Mouse (Mus musculus): ENCODE measurements around the gene Map3k4. TPM values are rescaled to one million over a fixed set of nuclear protein-coding genes. Genes with fewer than 3 reads are reported as not detected.

Gene Map3k4
- polyA plus RNA-seq, 1 experiment, result 14.4 TPM

DNA sequence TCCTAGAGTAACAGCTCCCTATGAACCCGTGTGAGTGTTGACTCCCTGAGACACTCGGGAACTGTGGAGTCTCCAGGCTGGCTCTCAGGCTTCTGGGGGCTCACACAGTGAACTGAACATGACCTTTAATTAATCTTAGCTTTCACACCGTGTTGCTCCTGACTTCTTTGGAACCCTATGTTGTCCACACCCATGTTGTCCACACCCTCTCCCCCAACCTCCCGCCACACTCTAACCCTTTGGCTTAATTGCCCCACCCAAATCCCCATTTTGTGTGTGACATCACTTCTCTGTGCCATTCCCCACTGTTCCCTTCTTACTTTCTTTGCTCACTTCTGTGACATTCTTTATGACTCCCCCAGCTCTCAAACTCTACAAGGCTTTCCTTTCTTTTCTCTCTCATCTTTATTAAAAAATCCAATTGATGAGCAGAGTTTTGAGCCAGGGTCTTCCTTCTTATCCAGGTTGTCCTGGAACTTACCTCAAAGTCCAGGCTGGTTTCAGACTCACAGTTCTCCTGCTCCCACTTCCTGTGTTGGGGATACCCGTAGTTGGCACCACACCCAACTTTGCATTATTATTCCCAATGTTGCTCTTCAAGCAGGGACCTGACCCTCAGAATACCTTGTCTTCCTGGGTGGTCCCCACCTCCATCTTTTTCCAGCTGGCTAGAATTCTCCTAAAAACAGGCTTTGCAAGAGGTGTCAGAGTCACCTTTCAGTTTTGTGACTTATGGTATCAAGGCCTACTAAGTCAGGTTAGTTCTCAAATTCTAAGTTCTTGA lies 135.7 kb downstream of the Map3k4 start:
- peaks cover 5% of the 10 kb centered on the region; the same call in 1 of the 2 replicates for H3K4me1 ChIP-seq (ENCODE audit: control insufficient read depth, insufficient read depth, low read length)
- 76% methylated on average over 5 of the region's 5 CpGs for WGBS

DNA sequence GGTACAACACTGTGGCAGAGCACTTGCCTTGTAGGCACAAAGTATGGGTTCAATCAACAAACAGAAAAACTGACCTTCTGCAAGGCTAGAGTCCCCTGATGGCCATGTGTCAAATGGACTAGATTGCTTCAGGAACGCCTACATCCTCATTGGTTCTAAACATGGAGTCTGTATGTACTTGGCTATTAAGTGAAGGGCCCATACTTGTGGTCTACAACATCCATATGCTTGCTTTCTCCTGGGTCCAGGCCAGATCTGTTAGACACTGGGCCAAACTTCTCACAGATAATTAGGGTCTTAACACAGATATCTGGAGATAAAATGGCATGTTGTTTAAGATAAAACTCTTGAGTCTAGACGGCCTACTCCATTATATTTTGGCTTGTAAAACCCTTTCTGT lies 138.8 kb downstream of the Map3k4 start:
- 79% methylated on average over 2 of the region's 2 CpGs for WGBS

More for the DNA sequence above, 135.7 kb downstream of the Map3k4 start:
- no peak for TF ChIP-seq POLR2A (IDR thresholded peaks at IDR 0.05; ENCODE audit: borderline replicate concordance, control insufficient read depth, low read depth, low read length)
- no peak for TF ChIP-seq CTCF (IDR thresholded peaks at IDR 0.05; ENCODE audit: control insufficient read depth, insufficient read depth, low read length)
- Histone ChIP-seq H3K27ac (ENCODE audit: control insufficient read depth, insufficient read depth, low read depth, low read length, poor library complexity) (peak overlapping the region; percentile 25), H3K4me3 (replicated peaks; ENCODE audit: control insufficient read depth, low read depth, low read length) (no peak overlapping the region)

DNA sequence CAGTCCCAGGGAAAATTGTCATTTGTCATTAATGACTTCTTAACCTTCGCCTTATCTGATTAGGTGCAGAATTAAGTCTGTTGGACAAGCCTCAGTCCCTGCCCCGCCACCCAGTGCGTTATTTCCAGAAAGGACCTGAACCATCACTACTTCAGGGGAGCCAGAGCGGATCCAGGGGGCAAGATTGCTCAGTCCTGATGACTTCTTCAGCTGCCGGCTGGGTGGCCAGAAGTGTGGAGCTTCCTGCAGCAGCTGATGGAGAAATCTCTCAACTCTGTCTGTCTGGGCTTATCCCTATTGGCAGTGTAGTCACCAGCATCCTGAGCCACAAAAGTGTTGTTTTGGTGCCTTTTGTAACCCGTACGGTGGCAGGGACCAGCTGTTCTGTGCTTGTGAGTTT lies 139.3 kb downstream of the Map3k4 start:
- no peak for TF ChIP-seq POLR2A (IDR thresholded peaks at IDR 0.05; ENCODE audit: borderline replicate concordance, control insufficient read depth, low read depth, low read length)
- TF ChIP-seq CTCF (IDR thresholded peaks at IDR 0.05; ENCODE audit: control insufficient read depth, insufficient read depth, low read length), result no peak
- no peak overlapping the region for H3K4me3 ChIP-seq (replicated peaks; ENCODE audit: control insufficient read depth, low read depth, low read length)
- peaks cover 4% of the 10 kb centered on the region; the same call in 1 of the 2 replicates for H3K4me1 ChIP-seq (ENCODE audit: control insufficient read depth, insufficient read depth, low read length)
- no peak overlapping the region; the same call in 1 of the 2 replicates for H3K27ac ChIP-seq (ENCODE audit: control insufficient read depth, insufficient read depth, low read depth, low read length, poor library complexity)
- WGBS, result 85% methylated on average over 7 of the region's 7 CpGs

More for the DNA sequence above, 138.8 kb downstream of the Map3k4 start:
- TF ChIP-seq POLR2A (IDR thresholded peaks at IDR 0.05; ENCODE audit: borderline replicate concordance, control insufficient read depth, low read depth, low read length) (no peak), CTCF (IDR thresholded peaks at IDR 0.05; ENCODE audit: control insufficient read depth, insufficient read depth, low read length) (no peak)
- Histone ChIP-seq H3K4me1 (ENCODE audit: control insufficient read depth, insufficient read depth, low read length) (peaks cover 4% of the 10 kb centered on the region; the same call in 1 of the 2 replicates), H3K4me3 (replicated peaks; ENCODE audit: control insufficient read depth, low read depth, low read length) (no peak overlapping the region), H3K27ac (ENCODE audit: control insufficient read depth, insufficient read depth, low read depth, low read length, poor library complexity) (no peak overlapping the region)

Other genes starting within 250 kb of the Map3k4 start
- 30.2 and 30.3 TPM in 2 replicates for gene Agpat4, start 200.1 kb downstream of the Map3k4 start, polyA plus RNA-seq (2011; ENCODE audit: insufficient read depth, insufficient read length, low replicate concordance, missing spikeins)
- 1.2 and 4.0 TPM in 2 replicates for gene Plg, start 59.8 kb upstream of the Map3k4 start, polyA plus RNA-seq (2011; ENCODE audit: insufficient read depth, insufficient read length, low replicate concordance, missing spikeins)
- 2.2 and 2.3 TPM in 2 replicates for gene Slc22a3, start 188.9 kb upstream of the Map3k4 start, polyA plus RNA-seq (2011; ENCODE audit: insufficient read depth, insufficient read length, low replicate concordance, missing spikeins)